ENCODE assay signal across 17 mouse cellular contexts in genomic region chr6:86827432-86827831, GRCm38 (mm10). TPM values are rescaled to one million over a fixed set of nuclear protein-coding genes. Genes with fewer than 3 reads are reported as not detected.
DNase-seq lines count a peak whose midpoint lies in the region; ATAC-seq and TF ChIP-seq lines count a peak whose summit lies in the region.
"Had no signal": no experiment of that assay in that cellular context is flagged by ENCODE, and none has a peak within 500 bp of the region (broad histone marks: within the 10 kb centered on the region; RNA-seq: fewer than 3 reads in every experiment).

No protein-coding gene starts in this region.

- peak; percentile 53 for TF ChIP-seq CTCF in intestine, postnatal 0 days (IDR thresholded peaks at IDR 0.05; ENCODE audit: low read depth)
- no peak for TF ChIP-seq CTCF in thymus, adult 2 months (IDR thresholded peaks at IDR 0.05; ENCODE audit: borderline replicate concordance, control insufficient read depth, extremely low read depth, insufficient read depth, low read length, poor library complexity)

- no peak overlapping the region for H3K9ac ChIP-seq in intestine, postnatal 0 days (ENCODE audit: low read depth, low read length)
- H3K9ac ChIP-seq in intestine, embryonic 15.5 days = no peak overlapping the region
- no peak overlapping the region for H3K9ac ChIP-seq in forebrain, embryonic 14.5 days (ENCODE audit: low read length)
- no peak overlapping the region for H3K9ac ChIP-seq in forebrain, embryonic 13.5 days
- H3K9ac ChIP-seq: kidney, embryonic 15.5 days; limb, embryonic 12.5 days had no signal

- TF ChIP-seq POLR2A in thymus, adult 2 months (IDR thresholded peaks at IDR 0.05; ENCODE audit: control insufficient read depth, extremely low read depth, insufficient read depth, low read length, poor library complexity) = no peak

- no peak overlapping the region for H3K4me3 ChIP-seq in intestine, postnatal 0 days (ENCODE audit: low read depth, low read length)
- H3K4me3 ChIP-seq in intestine, embryonic 15.5 days (replicated peaks) = no peak overlapping the region
- H3K4me3 ChIP-seq in thymus, adult 2 months (ENCODE audit: control insufficient read depth, insufficient read depth, low read length) = no peak overlapping the region
- H3K4me3 ChIP-seq in forebrain, embryonic 14.5 days (ENCODE audit: low read depth, low read length) = no peak overlapping the region
- no peak overlapping the region for H3K4me3 ChIP-seq in forebrain, embryonic 13.5 days
- H3K4me3 ChIP-seq: erythroblast, embryonic 14.5 days; hindbrain, embryonic 10.5 days; kidney, embryonic 15.5 days; limb, embryonic 12.5 days had no signal

- 91% methylated on average over 2 of the region's 2 CpGs for WGBS in intestine, postnatal 0 days
- 92% methylated on average over 2 of the region's 2 CpGs for WGBS in intestine, embryonic 15.5 days
- 99% methylated on average over 2 of the region's 2 CpGs for WGBS in thymus, adult 2 months
- 84% methylated on average over 2 of the region's 2 CpGs for WGBS in forebrain, embryonic 14.5 days
- WGBS in forebrain, embryonic 13.5 days = 88% methylated on average over 2 of the region's 2 CpGs

- no peaks in the 10 kb centered on the region for H3K27me3 ChIP-seq in intestine, postnatal 0 days (replicated peaks; ENCODE audit: control insufficient read depth, insufficient read depth, low read length)
- peaks cover 4% of the 10 kb centered on the region; the same call in 1 of the 2 replicates for H3K27me3 ChIP-seq in intestine, embryonic 15.5 days (replicated peaks)
- no peaks in the 10 kb centered on the region for H3K27me3 ChIP-seq in thymus, adult 2 months (ENCODE audit: control insufficient read depth, insufficient read depth, low read length)
- no peaks in the 10 kb centered on the region for H3K27me3 ChIP-seq in forebrain, embryonic 14.5 days (replicated peaks; ENCODE audit: control insufficient read depth, insufficient read depth, low read length)
- H3K27me3 ChIP-seq in forebrain, embryonic 13.5 days = peaks cover 7% of the 10 kb centered on the region; the same call in 1 of the 2 replicates
- H3K27me3 ChIP-seq: kidney, embryonic 15.5 days had no signal

- H3K9me3 ChIP-seq in intestine, postnatal 0 days (ENCODE audit: control insufficient read depth) = no peaks in the 10 kb centered on the region
- no peaks in the 10 kb centered on the region for H3K9me3 ChIP-seq in intestine, embryonic 15.5 days
- H3K9me3 ChIP-seq in forebrain, embryonic 14.5 days (replicated peaks; ENCODE audit: control insufficient read depth, low read length) = no peaks in the 10 kb centered on the region
- H3K9me3 ChIP-seq in forebrain, embryonic 13.5 days (replicated peaks) = no peaks in the 10 kb centered on the region
- H3K9me3 ChIP-seq: G1E; hindbrain, embryonic 10.5 days; kidney, embryonic 15.5 days; limb, embryonic 12.5 days had no signal

- peak; percentile 47 for DNase-seq in thymus, adult 2 months
- no peak for DNase-seq in thymus, adult 18-20 months
- peak; percentile 59 for DNase-seq in induced T-regulatory cell, adult 2 months (ENCODE audit: low read depth)
- no peak for DNase-seq in forebrain, embryonic 14.5 days (ENCODE audit: low spot score)
- DNase-seq in retina, postnatal 1 day = no peak
- DNase-seq: adrenal gland, adult 2 months; cerebellum, adult 11-12 months; heart, adult 18-20 months had no signal

- H3K27ac ChIP-seq in intestine, postnatal 0 days (ENCODE audit: low read depth, low read length) = no peak overlapping the region
- H3K27ac ChIP-seq in intestine, embryonic 15.5 days = no peak overlapping the region
- H3K27ac ChIP-seq in thymus, adult 2 months (ENCODE audit: control insufficient read depth, insufficient read depth, low read length) = no peak overlapping the region
- H3K27ac ChIP-seq in forebrain, embryonic 14.5 days (ENCODE audit: low read depth, low read length) = no peak overlapping the region
- H3K27ac ChIP-seq in forebrain, embryonic 13.5 days = no peak overlapping the region
- H3K27ac ChIP-seq: hindbrain, embryonic 10.5 days; kidney, embryonic 15.5 days; limb, embryonic 12.5 days; macrophage had no signal

- no peak overlapping the region for H3K4me2 ChIP-seq in intestine, postnatal 0 days (replicated peaks; ENCODE audit: low read depth)
- H3K4me2 ChIP-seq in intestine, embryonic 15.5 days (replicated peaks) = no peak overlapping the region
- no peak overlapping the region for H3K4me2 ChIP-seq in forebrain, embryonic 14.5 days (ENCODE audit: low read length)
- H3K4me2 ChIP-seq in forebrain, embryonic 13.5 days = no peak overlapping the region
- H3K4me2 ChIP-seq: kidney, embryonic 15.5 days; limb, embryonic 12.5 days had no signal

- no peak for ATAC-seq in intestine, postnatal 0 days
- ATAC-seq in intestine, embryonic 15.5 days = no peak
- no peak for ATAC-seq in forebrain, embryonic 14.5 days
- no peak for ATAC-seq in forebrain, embryonic 13.5 days

- H3K36me3 ChIP-seq in intestine, postnatal 0 days (ENCODE audit: control insufficient read depth, insufficient read depth) = no peaks in the 10 kb centered on the region
- no peaks in the 10 kb centered on the region for H3K36me3 ChIP-seq in intestine, embryonic 15.5 days
- no peaks in the 10 kb centered on the region for H3K36me3 ChIP-seq in thymus, adult 2 months (ENCODE audit: control insufficient read depth, insufficient read depth, low read length)
- H3K36me3 ChIP-seq in forebrain, embryonic 14.5 days (ENCODE audit: control insufficient read depth, insufficient read depth, low read length) = no peaks in the 10 kb centered on the region
- H3K36me3 ChIP-seq in forebrain, embryonic 13.5 days (ENCODE audit: poor library complexity, severe bottlenecking) = no peaks in the 10 kb centered on the region
- H3K36me3 ChIP-seq: G1E; hindbrain, embryonic 10.5 days; kidney, embryonic 15.5 days; limb, embryonic 12.5 days had no signal

- H3K4me1 ChIP-seq in intestine, postnatal 0 days (replicated peaks; ENCODE audit: control insufficient read depth, insufficient read depth, low read length) = no peaks in the 10 kb centered on the region
- H3K4me1 ChIP-seq in intestine, embryonic 15.5 days (replicated peaks) = 0 out of 2 replicates have a peak, but pooled peaks cover under 1% of the 10 kb centered on the region
- peaks cover 22% of the 10 kb centered on the region for H3K4me1 ChIP-seq in thymus, adult 2 months (replicated peaks; ENCODE audit: control insufficient read depth, insufficient read depth, low read length)
- no peaks in the 10 kb centered on the region for H3K4me1 ChIP-seq in forebrain, embryonic 14.5 days (ENCODE audit: control insufficient read depth, insufficient read depth, low read length)
- H3K4me1 ChIP-seq in forebrain, embryonic 13.5 days = peaks cover 3% of the 10 kb centered on the region

RNA-seq across cellular contexts. Expression of gene Aak1, which starts 21.9 kb away (rescaled TPM):
- polyA plus RNA-seq in intestine, postnatal 0 days (2015; fragmentation: Nextera tagmentation; extraction: Ambion mirVana) = 5.7 and 7.2 TPM in 2 replicates
- 13.7 and 14.8 TPM in 2 replicates for polyA plus RNA-seq in intestine, embryonic 15.5 days (2015; fragmentation: Nextera tagmentation; extraction: Ambion mirVana)
- 59.2 and 79.9 TPM in 2 replicates for polyA plus RNA-seq in thymus, adult 2 months (2012; rRNA removed)
- polyA plus RNA-seq in forebrain, embryonic 14.5 days (2014; fragmentation: Nextera tagmentation; extraction: Ambion mirVana) = 23.5 and 30.9 TPM in 2 replicates
- polyA plus RNA-seq in forebrain, embryonic 13.5 days (2015; fragmentation: Nextera tagmentation; extraction: Ambion mirVana) = 21.3 and 24.3 TPM in 2 replicates

RNA-seq across cellular contexts. Expression of gene Anxa4, which starts 34.0 kb away (rescaled TPM):
- 541 and 578 TPM in 2 replicates for polyA plus RNA-seq in intestine, postnatal 0 days (2015; fragmentation: Nextera tagmentation; extraction: Ambion mirVana)
- 345 and 376 TPM in 2 replicates for polyA plus RNA-seq in intestine, embryonic 15.5 days (2015; fragmentation: Nextera tagmentation; extraction: Ambion mirVana)
- 21.5 and 27.8 TPM in 2 replicates for polyA plus RNA-seq in thymus, adult 2 months (2012; rRNA removed)
- polyA plus RNA-seq in forebrain, embryonic 14.5 days (2014; fragmentation: Nextera tagmentation; extraction: Ambion mirVana) = 6.5 and 7.2 TPM in 2 replicates
- 2.9 and 3.2 TPM in 2 replicates for polyA plus RNA-seq in forebrain, embryonic 13.5 days (2015; fragmentation: Nextera tagmentation; extraction: Ambion mirVana)
- polyA plus RNA-seq: erythroblast, embryonic 14.5 days had no signal

Comparison
In these comparisons a context has a peak if more than half of its experiments do, and no peak if none do; other contexts are left out.
1. DNase-seq: peak in thymus, adult 2 months (single experiment) and induced T-regulatory cell, adult 2 months (single experiment); none in thymus, adult 18-20 months (0 of 2), forebrain, embryonic 14.5 days (single experiment) and retina, postnatal 1 day (single experiment).
2. RNA of gene Anxa4, which starts 34.0 kb away (polyA plus RNA-seq): 541 to 578 TPM in intestine, postnatal 0 days and 345 to 376 TPM in intestine, embryonic 15.5 days; 21.5 to 27.8 TPM in thymus, adult 2 months, 6.5 to 7.2 TPM in forebrain, embryonic 14.5 days and 2.9 to 3.2 TPM in forebrain, embryonic 13.5 days; every median in the first group is over 10 times any median in the second.